Mouse (Mus musculus) right cerebral cortex, postnatal 25 days (tissue): ENCODE measurements around the gene Gpcpd1.

Source experiments
- DNase-seq: peaks from one replicate; pipeline ENCODE4 v3.0.0; 2022

Gpcpd1 gene

GRCm38 (mm10) chr2:132516130-132517030, 71.1 kb downstream of the Gpcpd1 start:
- DNase-seq = peak; percentile 48

DNA sequence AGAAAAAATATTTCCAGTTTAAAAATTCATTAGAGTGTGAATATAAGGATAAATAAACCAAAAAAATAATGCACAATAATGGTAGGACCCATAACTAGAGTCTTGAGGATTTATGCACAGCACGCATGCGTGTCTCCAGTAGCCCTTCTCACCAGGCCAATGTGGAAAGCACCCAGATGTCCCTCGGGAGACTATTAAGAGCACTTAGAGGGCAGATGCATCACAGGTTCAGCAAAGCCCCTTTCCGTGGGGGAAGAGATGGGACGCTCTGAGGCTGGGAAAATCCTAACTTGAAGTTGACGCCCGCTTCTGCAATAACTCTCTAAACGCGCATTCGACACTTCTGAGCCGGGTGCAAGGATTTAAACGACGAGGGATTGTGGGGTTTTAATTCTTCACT, 71.9 kb downstream of the Gpcpd1 start:
- DNase-seq = no peak

DNA sequence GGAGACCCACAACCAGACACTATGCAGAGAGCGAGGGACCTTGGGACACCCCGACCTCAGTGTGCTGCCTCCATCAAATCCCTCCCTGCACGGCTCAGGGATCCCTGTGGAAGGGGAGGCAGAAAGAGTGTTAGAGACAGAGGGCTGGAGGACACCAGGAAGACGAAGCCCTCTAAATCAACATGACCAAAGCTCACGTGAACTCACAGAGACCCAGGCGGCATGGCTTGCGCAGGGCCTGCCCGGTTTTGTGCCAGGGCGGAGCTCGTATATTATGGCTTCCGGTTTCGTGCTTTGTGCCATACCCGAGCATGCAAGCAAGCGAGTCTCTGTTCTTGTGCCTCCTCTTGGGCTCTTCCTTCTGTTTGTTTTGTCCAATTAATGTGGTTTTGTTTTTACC, 72.5 kb downstream of the Gpcpd1 start:
- no peak for DNase-seq

DNA sequence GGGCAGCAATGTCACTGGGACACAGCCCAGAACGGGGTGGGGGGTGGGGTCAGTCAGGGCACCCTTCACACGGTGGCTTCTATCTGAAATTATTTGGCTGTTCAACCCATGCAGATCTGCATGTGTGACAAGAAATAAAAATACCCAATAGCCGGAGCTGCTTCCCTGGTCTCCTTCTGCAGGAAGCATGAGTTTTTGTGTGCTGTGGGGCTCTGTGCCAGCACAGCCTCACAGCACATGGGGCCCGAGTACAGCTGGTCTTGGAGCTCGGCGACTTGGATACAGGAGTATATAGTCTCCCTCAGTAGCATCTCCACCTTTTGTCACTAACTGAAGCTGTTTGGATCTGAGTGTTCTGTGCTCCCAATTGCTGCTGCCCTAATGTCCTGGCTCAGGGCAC, 73.2 kb downstream of the Gpcpd1 start:
- DNase-seq = peak; percentile 61

- peak; percentile 50 for DNase-seq
Observed at GRCm38 (mm10) chr2:132513371-132514181, 74.0 kb downstream of the Gpcpd1 start.

- no peak for DNase-seq
Observed at GRCm38 (mm10) chr2:132512977-132513351, 74.6 kb downstream of the Gpcpd1 start.

GRCm38 (mm10) chr2:132512051-132512976, 75.2 kb downstream of the Gpcpd1 start:
- no peak for DNase-seq

GRCm38 (mm10) chr2:132511011-132511818, 76.3 kb downstream of the Gpcpd1 start:
- DNase-seq = no peak

DNA sequence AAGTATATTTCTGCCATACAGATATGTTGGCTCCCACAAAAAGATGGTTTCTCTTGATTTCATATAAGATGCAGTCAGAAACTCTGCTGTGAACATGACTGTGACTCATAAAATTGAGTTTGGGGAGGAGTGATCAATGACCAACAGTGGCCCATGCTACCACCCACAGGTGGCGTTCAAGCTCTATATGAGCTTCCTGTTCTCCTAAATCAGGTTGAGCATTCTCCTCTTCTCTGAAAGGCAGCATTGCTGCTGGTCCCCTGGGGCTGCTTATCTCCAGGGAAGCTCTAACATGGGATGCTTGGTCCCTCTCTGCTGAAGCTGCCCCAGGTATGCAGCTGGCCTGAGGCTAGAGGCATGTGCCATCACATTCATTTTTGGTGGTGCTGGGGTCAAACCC, 77.8 kb downstream of the Gpcpd1 start:
- no peak for DNase-seq

DNA sequence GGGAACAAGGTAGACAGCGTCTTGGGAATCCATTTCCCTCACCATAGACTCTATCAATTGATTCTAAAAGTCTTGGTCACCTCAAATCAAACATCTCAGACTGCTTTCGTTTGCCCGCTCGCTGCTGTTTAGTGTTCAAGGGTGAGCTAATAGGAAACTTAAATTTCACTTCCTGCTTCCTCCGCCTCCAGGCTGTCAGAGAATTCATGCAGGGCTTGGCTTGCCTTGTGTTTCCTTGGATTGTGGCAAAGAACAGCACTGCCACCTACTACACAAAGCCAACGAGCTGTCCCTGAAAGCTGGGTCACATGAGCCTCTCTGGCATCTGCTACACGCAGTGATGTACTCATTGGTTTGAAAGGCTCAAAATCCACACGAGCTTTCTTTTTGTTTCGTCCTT, 78.3 kb downstream of the Gpcpd1 start:
- DNase-seq = no peak

DNA sequence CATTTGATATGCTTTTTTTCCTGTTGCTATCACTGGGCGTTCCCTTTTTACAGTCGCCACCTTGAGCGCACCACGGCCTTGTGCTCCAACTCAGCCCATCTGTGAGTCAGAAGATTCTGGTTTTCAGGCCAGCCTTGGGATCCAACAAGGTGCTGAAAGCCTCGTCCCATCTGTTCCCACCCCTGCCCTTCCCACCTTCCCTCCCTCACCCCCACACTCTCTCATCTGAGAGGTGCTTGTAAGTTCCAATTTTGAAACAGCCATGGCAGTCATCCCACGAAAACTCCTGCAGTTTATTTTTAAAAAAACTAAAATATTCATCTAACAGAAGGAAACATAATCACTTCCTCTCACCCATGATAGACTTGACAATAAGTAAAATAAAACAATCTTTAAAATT, 80.0 kb downstream of the Gpcpd1 start:
- DNase-seq = no peak

DNA sequence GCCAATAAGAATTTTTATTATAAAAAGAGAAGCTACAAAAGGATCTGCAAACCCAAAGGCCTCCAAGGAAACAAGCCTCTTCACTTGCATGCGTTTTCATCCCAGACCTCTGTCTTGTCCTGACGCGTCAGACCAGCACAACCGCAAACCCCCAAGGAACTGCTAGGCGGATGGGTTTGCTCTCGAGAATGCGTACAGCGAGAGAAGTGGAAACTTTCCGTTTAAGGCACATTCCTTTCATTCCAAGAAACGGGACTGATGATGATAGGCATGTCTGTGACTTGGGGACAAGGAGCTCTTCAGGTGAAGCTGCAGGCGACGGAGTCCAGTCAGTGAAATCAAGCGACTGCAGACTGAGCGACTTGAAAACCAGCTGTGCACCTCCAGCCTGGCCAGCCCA, 80.4 kb downstream of the Gpcpd1 start:
- DNase-seq = no peak

- DNase-seq = no peak
Observed at GRCm38 (mm10) chr2:132505828-132506227, 81.7 kb downstream of the Gpcpd1 start.

GRCm38 (mm10) chr2:132498344-132498743, 89.2 kb downstream of the Gpcpd1 start:
- no peak for DNase-seq

- no peak for DNase-seq
Observed at GRCm38 (mm10) chr2:132497412-132498135, 90.0 kb downstream of the Gpcpd1 start.

- no peak for DNase-seq
Observed at GRCm38 (mm10) chr2:132493184-132493583, 94.3 kb downstream of the Gpcpd1 start.

GRCm38 (mm10) chr2:132485454-132485853, 102.1 kb downstream of the Gpcpd1 start:
- DNase-seq = peak; percentile 41

GRCm38 (mm10) chr2:132481547-132481946, 106.0 kb downstream of the Gpcpd1 start:
- no peak for DNase-seq
